Mouse (Mus musculus): Measurements from ENCODE around the gene Calr3. TPM values are rescaled to one million over a fixed set of nuclear protein-coding genes. Genes with fewer than 3 reads are reported as not detected.

Gene Calr3
- polyA plus RNA-seq, 1 experiment: not detected

GRCm38 (mm10) chr8:72485456-72486199 is 42.0 kb upstream of the Calr3 start:
- peaks cover 9% of the 10 kb centered on the region for H3K4me1 ChIP-seq (ENCODE audit: control insufficient read depth, insufficient read depth, insufficient read length, low read length)
- no peak overlapping the region for H3K4me3 ChIP-seq (ENCODE audit: low read depth, low read length)
- TF ChIP-seq POLR2A (IDR thresholded peaks at IDR 0.05; ENCODE audit: low read depth, low read length) (no peak), CTCF (IDR thresholded peaks at IDR 0.05; ENCODE audit: extremely low read depth, insufficient read length, insufficient replicate concordance, low read depth, low read length) (no peak)
- WGBS: 75% methylated on average over 6 of the region's 6 CpGs
- peaks cover 63% of the 10 kb centered on the region for H3K36me3 ChIP-seq (ENCODE audit: control insufficient read depth, insufficient read depth, low read length)
- no peak overlapping the region for H3K27ac ChIP-seq (ENCODE audit: insufficient read depth, low read depth, low read length)
- no peaks in the 10 kb centered on the region for H3K27me3 ChIP-seq (ENCODE audit: control insufficient read depth, insufficient read depth, low read length)

GRCm38 (mm10) chr8:72474826-72475546 is 31.3 kb upstream of the Calr3 start, which contains the start of gene Cherp:
TSS of gene Cherp (minus strand) at chr8:72475226.
- WGBS: under 1% methylated on average over 80 of the region's 80 CpGs

GRCm38 (mm10) chr8:72470684-72471083 is 27.0 kb upstream of the Calr3 start:
- WGBS: 93% methylated on average over 7 of the region's 7 CpGs
- Histone ChIP-seq H3K36me3 (ENCODE audit: control insufficient read depth, insufficient read depth, low read length) (peaks cover 58% of the 10 kb centered on the region), H3K4me3 (ENCODE audit: low read depth, low read length) (no peak overlapping the region), H3K27me3 (ENCODE audit: control insufficient read depth, insufficient read depth, low read length) (no peaks in the 10 kb centered on the region), H3K27ac (ENCODE audit: insufficient read depth, low read depth, low read length) (no peak overlapping the region), H3K4me1 (ENCODE audit: control insufficient read depth, insufficient read depth, insufficient read length, low read length) (peaks cover 11% of the 10 kb centered on the region)
- TF ChIP-seq CTCF (IDR thresholded peaks at IDR 0.05; ENCODE audit: extremely low read depth, insufficient read length, insufficient replicate concordance, low read depth, low read length): no peak
- no peak for TF ChIP-seq POLR2A (IDR thresholded peaks at IDR 0.05; ENCODE audit: low read depth, low read length)

More at GRCm38 (mm10) chr8:72474826-72475546, 31.3 kb upstream of the Calr3 start, which contains the start of gene Cherp:
- TF ChIP-seq CTCF (IDR thresholded peaks at IDR 0.05; ENCODE audit: extremely low read depth, insufficient read length, insufficient replicate concordance, low read depth, low read length): no peak
- TF ChIP-seq POLR2A (IDR thresholded peaks at IDR 0.05; ENCODE audit: low read depth, low read length): peak; percentile 83
- Histone ChIP-seq H3K27me3 (ENCODE audit: control insufficient read depth, insufficient read depth, low read length) (no peaks in the 10 kb centered on the region), H3K27ac (ENCODE audit: insufficient read depth, low read depth, low read length) (peak within 1 kb of the TSS; percentile 74), H3K4me3 (ENCODE audit: low read depth, low read length) (peak within 1 kb of the TSS; percentile 72), H3K36me3 (ENCODE audit: control insufficient read depth, insufficient read depth, low read length) (peaks cover 19% of the 10 kb centered on the region), H3K4me1 (ENCODE audit: control insufficient read depth, insufficient read depth, insufficient read length, low read length) (peaks cover 5% of the 10 kb centered on the region; the same call in 1 of the 2 replicates)

GRCm38 (mm10) chr8:72469984-72470383 is 26.3 kb upstream of the Calr3 start:
- Histone ChIP-seq H3K27ac (ENCODE audit: insufficient read depth, low read depth, low read length) (no peak overlapping the region; the same call in 1 of the 2 replicates), H3K36me3 (ENCODE audit: control insufficient read depth, insufficient read depth, low read length) (peaks cover 65% of the 10 kb centered on the region), H3K27me3 (ENCODE audit: control insufficient read depth, insufficient read depth, low read length) (no peaks in the 10 kb centered on the region), H3K4me3 (ENCODE audit: low read depth, low read length) (no peak overlapping the region), H3K4me1 (ENCODE audit: control insufficient read depth, insufficient read depth, insufficient read length, low read length) (peaks cover 11% of the 10 kb centered on the region)
- 94% methylated on average over 8 of the region's 8 CpGs for WGBS
- TF ChIP-seq CTCF (IDR thresholded peaks at IDR 0.05; ENCODE audit: extremely low read depth, insufficient read length, insufficient replicate concordance, low read depth, low read length): no peak
- no peak for TF ChIP-seq POLR2A (IDR thresholded peaks at IDR 0.05; ENCODE audit: low read depth, low read length)

GRCm38 (mm10) chr8:72469243-72469642 is 25.6 kb upstream of the Calr3 start:
- TF ChIP-seq POLR2A (IDR thresholded peaks at IDR 0.05; ENCODE audit: low read depth, low read length) (no peak), CTCF (IDR thresholded peaks at IDR 0.05; ENCODE audit: extremely low read depth, insufficient read length, insufficient replicate concordance, low read depth, low read length) (no peak)
- Histone ChIP-seq H3K4me1 (ENCODE audit: control insufficient read depth, insufficient read depth, insufficient read length, low read length) (peaks cover 11% of the 10 kb centered on the region), H3K36me3 (ENCODE audit: control insufficient read depth, insufficient read depth, low read length) (peaks cover 69% of the 10 kb centered on the region), H3K4me3 (ENCODE audit: low read depth, low read length) (no peak overlapping the region), H3K27me3 (ENCODE audit: control insufficient read depth, insufficient read depth, low read length) (no peaks in the 10 kb centered on the region), H3K27ac (ENCODE audit: insufficient read depth, low read depth, low read length) (peak overlapping the region; percentile 70; the same call in 1 of the 2 replicates)
- 62% methylated on average over 2 of the region's 2 CpGs for WGBS

- Histone ChIP-seq H3K4me3 (ENCODE audit: low read depth, low read length) (no peak overlapping the region), H3K27me3 (ENCODE audit: control insufficient read depth, insufficient read depth, low read length) (no peaks in the 10 kb centered on the region), H3K36me3 (ENCODE audit: control insufficient read depth, insufficient read depth, low read length) (peaks cover 87% of the 10 kb centered on the region), H3K4me1 (ENCODE audit: control insufficient read depth, insufficient read depth, insufficient read length, low read length) (peaks cover 5% of the 10 kb centered on the region), H3K27ac (ENCODE audit: insufficient read depth, low read depth, low read length) (no peak overlapping the region)
- TF ChIP-seq POLR2A (IDR thresholded peaks at IDR 0.05; ENCODE audit: low read depth, low read length) (no peak), CTCF (IDR thresholded peaks at IDR 0.05; ENCODE audit: extremely low read depth, insufficient read length, insufficient replicate concordance, low read depth, low read length) (no peak)
- 90% methylated on average over 10 of the region's 10 CpGs for WGBS
Observed at GRCm38 (mm10) chr8:72464211-72464610, 20.5 kb upstream of the Calr3 start.
